Mouse (Mus musculus): Measurements from ENCODE around the gene Eps8l3. TPM values are rescaled to one million over a fixed set of nuclear protein-coding genes. Genes with fewer than 3 reads are reported as not detected.
A peak's percentile ranks its signal among the peaks of the same experiment; 100 is the strongest.

The Eps8l3 gene
- polyA plus RNA-seq, 1 experiment from 2014 or later, result 0.13 TPM

- DNase-seq (ENCODE audit: low spot score), result peak; percentile 24
- Histone ChIP-seq H3K27ac (no peak overlapping the region), H3K4me2 (ENCODE audit: low read length) (no peak overlapping the region), H3K27me3 (ENCODE audit: insufficient read depth, low read length) (no peaks in the 10 kb centered on the region), H3K4me1 (replicated peaks; ENCODE audit: insufficient read depth, low read length) (peaks cover 10% of the 10 kb centered on the region; the same call in 1 of the 2 replicates), H3K9me3 (replicated peaks; ENCODE audit: low read length) (no peaks in the 10 kb centered on the region), H3K36me3 (ENCODE audit: insufficient read depth, low read length) (no peaks in the 10 kb centered on the region), H3K4me3 (replicated peaks; ENCODE audit: low read depth, low read length) (no peak overlapping the region), H3K9ac (ENCODE audit: low read depth, low read length) (no peak overlapping the region)
- no peak for ATAC-seq (replicated peaks; ENCODE audit: low FRiP score, low read depth)
- WGBS, result 65% methylated on average over 6 of the region's 6 CpGs
- no peak for TF ChIP-seq CTCF (IDR thresholded peaks at IDR 0.05; ENCODE audit: low read depth)
These were observed 27.9 kb upstream of the Eps8l3 start for GRCm38 (mm10) chr3:107849000-107849692.

- no peaks in the 10 kb centered on the region for H3K27me3 ChIP-seq (ENCODE audit: insufficient read depth, low read length)
- ATAC-seq (replicated peaks; ENCODE audit: low FRiP score, low read depth) (no peak), DNase-seq (ENCODE audit: low spot score) (no peak)
- H3K4me3 ChIP-seq (replicated peaks; ENCODE audit: low read depth, low read length), result no peak overlapping the region
- H3K9ac ChIP-seq (ENCODE audit: low read depth, low read length), result no peak overlapping the region
- H3K4me2 ChIP-seq (ENCODE audit: low read length), result no peak overlapping the region
- H3K36me3 ChIP-seq (ENCODE audit: insufficient read depth, low read length), result no peaks in the 10 kb centered on the region
- H3K27ac ChIP-seq, result no peak overlapping the region
- 69% methylated on average over 2 of the region's 2 CpGs for WGBS
- H3K4me1 ChIP-seq (replicated peaks; ENCODE audit: insufficient read depth, low read length), result peaks cover 10% of the 10 kb centered on the region; the same call in 1 of the 2 replicates
- TF ChIP-seq CTCF (IDR thresholded peaks at IDR 0.05; ENCODE audit: low read depth), result no peak
- no peaks in the 10 kb centered on the region for H3K9me3 ChIP-seq (replicated peaks; ENCODE audit: low read length)
These were observed 27.4 kb upstream of the Eps8l3 start for GRCm38 (mm10) chr3:107849693-107850031.

GRCm38 (mm10) chr3:107850418-107851031, 26.5 kb upstream of the Eps8l3 start:
- Histone ChIP-seq H3K9me3 (replicated peaks; ENCODE audit: low read length) (no peaks in the 10 kb centered on the region), H3K27ac (peak overlapping the region; percentile 47; the same call in 1 of the 2 replicates), H3K4me3 (replicated peaks; ENCODE audit: low read depth, low read length) (no peak overlapping the region), H3K4me2 (ENCODE audit: low read length) (peak overlapping the region; percentile 48), H3K36me3 (ENCODE audit: insufficient read depth, low read length) (no peaks in the 10 kb centered on the region), H3K9ac (ENCODE audit: low read depth, low read length) (peak overlapping the region; percentile 18; the same call in 1 of the 2 replicates), H3K27me3 (ENCODE audit: insufficient read depth, low read length) (no peaks in the 10 kb centered on the region), H3K4me1 (replicated peaks; ENCODE audit: insufficient read depth, low read length) (peaks cover 10% of the 10 kb centered on the region; the same call in 1 of the 2 replicates)
- ATAC-seq (replicated peaks; ENCODE audit: low FRiP score, low read depth), result peak; percentile 81
- WGBS, result 5% methylated on average over 12 of the region's 12 CpGs
- DNase-seq (ENCODE audit: low spot score), result peak; percentile 82
- no peak for TF ChIP-seq CTCF (IDR thresholded peaks at IDR 0.05; ENCODE audit: low read depth)

- TF ChIP-seq CTCF (IDR thresholded peaks at IDR 0.05; ENCODE audit: low read depth), result no peak
- Histone ChIP-seq H3K9me3 (replicated peaks; ENCODE audit: low read length) (no peaks in the 10 kb centered on the region), H3K4me1 (replicated peaks; ENCODE audit: insufficient read depth, low read length) (peaks cover 10% of the 10 kb centered on the region; the same call in 1 of the 2 replicates), H3K4me3 (replicated peaks; ENCODE audit: low read depth, low read length) (no peak overlapping the region), H3K27ac (no peak overlapping the region), H3K36me3 (ENCODE audit: insufficient read depth, low read length) (no peaks in the 10 kb centered on the region), H3K27me3 (ENCODE audit: insufficient read depth, low read length) (no peaks in the 10 kb centered on the region), H3K9ac (ENCODE audit: low read depth, low read length) (no peak overlapping the region), H3K4me2 (ENCODE audit: low read length) (no peak overlapping the region)
- no peak for ATAC-seq (replicated peaks; ENCODE audit: low FRiP score, low read depth)
- 47% methylated on average over 7 of the region's 7 CpGs for WGBS
- no peak for DNase-seq (ENCODE audit: low spot score)
These were observed 24.2 kb upstream of the Eps8l3 start for GRCm38 (mm10) chr3:107852786-107853185.

GRCm38 (mm10) chr3:107853232-107854181, 23.5 kb upstream of the Eps8l3 start:
- Histone ChIP-seq H3K27me3 (ENCODE audit: insufficient read depth, low read length) (no peaks in the 10 kb centered on the region), H3K9ac (ENCODE audit: low read depth, low read length) (no peak overlapping the region), H3K4me3 (replicated peaks; ENCODE audit: low read depth, low read length) (no peak overlapping the region), H3K36me3 (ENCODE audit: insufficient read depth, low read length) (no peaks in the 10 kb centered on the region), H3K9me3 (replicated peaks; ENCODE audit: low read length) (no peaks in the 10 kb centered on the region), H3K4me1 (replicated peaks; ENCODE audit: insufficient read depth, low read length) (peaks cover 10% of the 10 kb centered on the region; the same call in 1 of the 2 replicates), H3K27ac (no peak overlapping the region), H3K4me2 (ENCODE audit: low read length) (no peak overlapping the region)
- ATAC-seq (replicated peaks; ENCODE audit: low FRiP score, low read depth) (no peak), DNase-seq (ENCODE audit: low spot score) (no peak)
- 86% methylated on average over 17 of the region's 17 CpGs for WGBS
- TF ChIP-seq CTCF (IDR thresholded peaks at IDR 0.05; ENCODE audit: low read depth), result no peak

- Histone ChIP-seq H3K27ac (no peak overlapping the region), H3K9ac (ENCODE audit: low read depth, low read length) (no peak overlapping the region), H3K4me3 (replicated peaks; ENCODE audit: low read depth, low read length) (no peak overlapping the region), H3K27me3 (ENCODE audit: insufficient read depth, low read length) (no peaks in the 10 kb centered on the region), H3K36me3 (ENCODE audit: insufficient read depth, low read length) (no peaks in the 10 kb centered on the region), H3K4me1 (replicated peaks; ENCODE audit: insufficient read depth, low read length) (peaks cover 6% of the 10 kb centered on the region; the same call in 1 of the 2 replicates), H3K4me2 (ENCODE audit: low read length) (no peak overlapping the region), H3K9me3 (replicated peaks; ENCODE audit: low read length) (no peaks in the 10 kb centered on the region)
- DNase-seq (ENCODE audit: low spot score), result no peak
- no peak for TF ChIP-seq CTCF (IDR thresholded peaks at IDR 0.05; ENCODE audit: low read depth)
- 49% methylated on average over 13 of the region's 13 CpGs for WGBS
- ATAC-seq (replicated peaks; ENCODE audit: low FRiP score, low read depth), result no peak
These were observed 21.7 kb upstream of the Eps8l3 start for GRCm38 (mm10) chr3:107855368-107855767.

All from kidney, postnatal 0 days (tissue).